Mouse (Mus musculus): ENCODE measurements at regions not wholly inside any gene's neighbourhood (a gene's known extent, or its start where the extent isn't known, plus 50 kb on each side); places are given as distances from the start of the nearest gene placed in this dataset.

GRCm38 (mm10) chr3:101654720-101655119, 50.2 kb upstream of the Atp1a1 start:
- TF ChIP-seq TAL1 (IDR thresholded peaks at IDR 0.05; ENCODE audit: low read length) (no peak), CTCF (IDR thresholded peaks at IDR 0.05 in 2 of 3, conservative IDR thresholded peaks at IDR 0.05 in 1 of 3; ENCODE audit: control insufficient read depth in 1 of 3, insufficient read depth in 1 of 3, low read depth in 2 of 3, low read length in 3 of 3, poor library complexity in 1 of 3, severe bottlenecking in 1 of 3) (no peak), USF1 (IDR thresholded peaks at IDR 0.05; ENCODE audit: low read depth, low read length) (no peak), ZNF384 (IDR thresholded peaks at IDR 0.05; ENCODE audit: low read depth, low read length) (no peak), POLR2A (IDR thresholded peaks at IDR 0.05; ENCODE audit: control insufficient read depth in 1 of 2, insufficient read depth in 1 of 2, low read depth in 1 of 2, low read length in 2 of 2, poor library complexity in 1 of 2) (no peak), MXI1 (IDR thresholded peaks at IDR 0.05; ENCODE audit: low read depth, low read length) (no peak), MYC (IDR thresholded peaks at IDR 0.05; ENCODE audit: low read depth, low read length) (no peak), MAFK (IDR thresholded peaks at IDR 0.05; ENCODE audit: borderline replicate concordance, low read depth, low read length) (no peak), MAZ (IDR thresholded peaks at IDR 0.05; ENCODE audit: low read depth, low read length) (no peak), POLR2AphosphoS5 (IDR thresholded peaks at IDR 0.05; ENCODE audit: borderline replicate concordance, low read depth, low read length) (no peak), CHD2 (IDR thresholded peaks at IDR 0.05; ENCODE audit: low read length) (no peak)

All from MEL (cell line).